Mouse (Mus musculus) CD4-positive, CD25-positive, alpha-beta regulatory T cell, adult 2 months (primary cell): ENCODE measurements at regions not wholly inside any gene's neighbourhood (a gene's known extent, or its start where the extent isn't known, plus 50 kb on each side); places are given as distances from the start of the nearest gene placed in this dataset.
"Not testable (repeated sequence)": the region's sequence is repeated elsewhere in the genome, so short reads cannot be mapped to it uniquely, and the experiment has no call there.

Experiments used
- DNase-seq: peaks from one replicate; pipeline ENCODE4 v3.0.0-alpha.2; 2012; ENCODE audit warnings: low read depth, low spot score

- peak; percentile 86 for DNase-seq
Observed at GRCm38 (mm10) chr4:101366905-101367679, 52.0 kb upstream of the Ak4 start.

DNA sequence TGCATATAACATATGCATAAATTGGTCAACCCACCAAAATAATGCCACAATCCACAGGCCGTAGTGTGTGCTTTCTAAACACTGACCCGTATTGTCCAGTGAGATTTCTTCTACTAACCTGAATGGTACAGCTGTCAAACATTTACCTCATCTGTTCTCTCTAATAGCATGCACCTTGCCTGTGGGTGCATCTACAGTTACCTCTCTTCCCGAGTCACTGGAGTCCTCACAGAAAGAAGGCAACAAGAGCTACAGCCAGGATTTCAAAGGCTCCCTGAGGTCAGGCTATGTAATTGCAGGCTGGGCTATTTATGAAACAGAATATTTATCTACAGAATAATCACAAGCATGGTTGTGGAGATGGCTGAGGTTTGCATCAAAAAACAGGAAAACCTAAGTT lies 53.8 kb upstream of the Ak4 start:
- DNase-seq, result no peak

- no peak for DNase-seq
Observed at GRCm38 (mm10) chr4:101364716-101365115, 54.4 kb upstream of the Ak4 start.

GRCm38 (mm10) chr4:101363231-101363630 lies 55.8 kb upstream of the Ak4 start:
- not testable (repeated sequence) for DNase-seq

DNA sequence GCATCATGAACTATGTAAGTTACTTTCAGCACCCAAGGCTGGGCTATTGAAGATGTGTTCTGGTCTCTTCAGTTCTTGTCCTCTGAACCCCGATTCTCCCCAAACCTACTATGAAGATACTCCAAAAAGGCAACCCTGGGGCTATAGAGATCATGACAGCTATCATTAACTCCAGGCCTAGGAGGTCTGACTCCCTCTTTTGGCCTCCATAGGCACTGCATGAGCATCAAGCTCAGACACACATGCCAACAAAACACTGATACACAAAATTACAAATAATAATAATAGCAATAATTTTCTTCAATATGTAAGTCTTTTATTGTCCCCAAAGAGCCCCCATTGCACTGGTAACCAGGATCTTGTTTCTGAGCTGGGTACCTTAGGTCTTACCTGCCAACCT lies 57.3 kb upstream of the Ak4 start:
- peak; percentile 51 for DNase-seq

DNA sequence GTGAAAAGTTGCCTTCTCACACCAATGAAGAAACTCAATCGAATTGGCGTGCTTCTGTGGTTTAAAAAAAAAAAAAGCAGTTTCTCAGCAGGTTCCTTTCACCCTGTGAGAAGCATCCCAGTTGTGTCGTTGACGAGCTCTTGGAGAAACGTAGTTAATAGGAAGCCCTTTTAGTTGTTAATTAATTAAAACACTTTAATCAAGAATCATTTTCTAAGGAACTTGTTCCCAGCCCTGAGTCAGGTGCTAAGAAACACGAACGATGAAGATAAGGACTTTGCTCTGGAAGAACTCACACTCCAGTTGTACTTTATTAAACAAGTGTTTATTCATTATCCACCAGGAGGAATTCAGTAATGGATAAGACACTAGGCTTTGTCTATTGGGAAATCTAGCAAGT lies 58.8 kb upstream of the Ak4 start:
- DNase-seq, result no peak

DNA sequence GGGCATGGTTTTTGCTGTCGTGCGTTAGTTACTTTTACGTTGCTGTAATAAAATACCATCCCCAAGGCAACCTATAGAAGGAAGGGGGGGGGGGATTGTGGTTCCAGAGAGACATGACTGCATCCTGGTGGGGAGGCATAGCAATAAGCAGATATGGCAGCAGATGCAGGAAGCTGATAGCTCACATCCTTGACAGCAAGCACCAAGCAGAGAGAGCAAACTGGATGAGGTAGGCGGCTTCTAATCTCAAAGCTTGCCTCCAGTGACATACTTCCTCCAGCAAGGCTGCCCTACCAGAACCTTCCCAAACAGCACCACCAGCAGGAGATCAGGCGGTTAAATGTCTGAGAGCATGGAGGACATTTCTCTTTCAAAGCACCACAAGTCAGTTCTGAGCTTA lies 60.0 kb upstream of the Ak4 start:
- DNase-seq, result peak; percentile 28

DNA sequence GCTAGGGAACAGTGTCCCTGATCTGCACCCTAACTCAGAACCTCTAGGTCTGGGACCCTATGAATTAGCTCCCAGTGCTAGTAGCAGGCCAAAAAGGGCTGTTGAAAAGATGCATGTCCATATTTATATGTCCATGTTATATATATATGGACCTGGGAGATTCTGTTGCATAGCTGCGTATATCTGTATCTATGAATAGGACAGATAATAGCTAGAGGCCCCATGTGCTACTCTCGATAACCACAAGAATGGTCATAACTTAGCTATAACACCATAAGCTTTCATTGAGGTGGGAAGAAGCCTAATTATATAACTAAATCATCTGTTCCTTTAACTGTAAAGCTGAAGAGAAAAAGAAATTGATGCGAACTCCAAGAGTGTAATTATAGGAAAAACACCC lies 60.6 kb upstream of the Ak4 start:
- DNase-seq, result no peak

GRCm38 (mm10) chr4:101357923-101358322 lies 61.2 kb upstream of the Ak4 start:
- no peak for DNase-seq

DNA sequence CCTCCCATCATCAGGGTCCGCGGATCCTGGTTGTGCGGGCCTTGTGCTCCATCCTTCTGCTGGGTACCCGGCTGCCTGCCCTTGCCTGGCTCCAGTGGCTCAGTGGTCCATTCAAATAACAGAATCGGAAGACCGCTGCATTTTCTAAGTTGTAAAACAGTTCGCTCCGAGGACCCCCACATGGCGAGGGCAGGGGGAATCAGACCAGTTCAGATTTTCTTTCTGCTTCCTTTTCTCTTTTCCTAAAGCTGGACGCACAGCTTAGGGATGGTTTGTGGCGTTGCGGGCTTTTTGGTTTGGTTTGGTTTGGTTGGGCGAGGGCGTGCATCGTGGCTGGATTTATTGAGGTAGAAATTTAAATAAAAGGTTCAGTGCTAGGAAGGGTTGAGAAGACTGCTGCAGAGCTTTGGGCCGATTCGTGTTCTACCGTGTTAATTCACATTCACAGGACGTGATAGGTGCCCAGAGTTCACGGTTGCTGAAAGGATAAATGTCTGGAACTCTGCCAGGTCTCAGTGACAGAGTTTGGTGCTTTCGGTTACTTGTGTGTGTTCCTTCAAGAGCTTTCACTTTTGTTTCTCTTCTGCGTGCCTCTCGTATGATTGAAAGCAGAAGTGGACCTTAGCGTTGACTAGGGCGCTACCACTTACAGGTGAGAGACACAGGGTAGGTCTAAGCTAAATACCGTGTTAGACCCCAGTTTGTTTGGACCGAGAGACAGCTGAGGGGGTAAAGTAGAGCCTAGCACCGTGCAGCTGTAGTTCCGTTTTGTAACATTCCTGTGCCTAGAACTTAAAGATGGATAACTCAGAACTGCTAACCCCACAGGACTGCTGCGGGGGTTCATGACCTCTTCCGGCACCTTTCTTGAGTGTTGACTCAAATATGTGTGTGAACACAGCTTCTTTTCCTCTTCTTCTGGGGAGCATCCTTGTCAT lies 61.9 kb upstream of the Ak4 start:
- peak; percentile 90 for DNase-seq

DNA sequence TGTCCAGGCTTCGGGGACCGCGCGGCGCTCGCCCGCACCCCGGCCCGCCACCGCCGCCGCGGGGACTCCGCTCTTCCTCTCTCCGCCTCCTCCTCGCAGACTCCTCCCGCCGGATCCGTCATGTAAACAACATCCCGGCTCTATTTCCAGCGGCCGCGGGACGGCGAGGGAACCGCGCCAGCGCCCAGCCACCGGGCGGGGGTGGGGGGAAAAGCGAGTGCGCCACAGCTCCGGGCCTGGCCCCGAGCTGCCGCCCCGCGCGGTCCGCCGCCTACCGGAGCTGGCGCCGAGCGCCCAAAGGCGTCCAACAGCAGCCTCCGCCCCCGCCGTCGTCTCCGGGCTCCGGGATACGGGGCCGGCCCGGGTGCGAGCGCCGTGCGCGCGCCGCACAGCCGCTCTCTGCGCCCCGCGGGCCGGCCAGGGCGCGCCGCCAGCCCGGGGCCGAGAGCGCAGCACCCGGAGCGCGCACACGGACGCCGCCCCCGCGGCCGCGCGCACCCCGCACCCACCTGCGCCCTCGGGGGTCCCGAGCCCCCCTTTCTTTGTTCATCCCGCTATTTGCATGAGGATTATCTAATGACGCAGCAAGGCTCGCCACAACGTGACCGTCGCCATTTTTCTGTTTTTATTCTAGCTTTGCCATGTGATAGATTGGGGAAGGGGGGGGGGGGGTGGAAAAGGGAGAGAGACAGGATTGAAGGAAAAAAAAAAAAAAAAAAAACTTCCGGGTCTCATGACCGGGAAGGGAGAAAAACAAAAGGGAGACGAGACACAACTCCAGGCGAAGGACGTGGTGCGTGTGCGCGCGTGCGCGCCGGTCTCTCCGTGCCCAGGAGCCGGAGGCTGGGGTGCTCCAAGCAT lies 62.8 kb upstream of the Ak4 start:
- DNase-seq, result peak; percentile 75

- peak; percentile 32 for DNase-seq
Observed at GRCm38 (mm10) chr4:101355431-101356092, 63.5 kb upstream of the Ak4 start.

GRCm38 (mm10) chr4:101354951-101355350 lies 64.1 kb upstream of the Ak4 start:
- DNase-seq, result no peak

- peak; percentile 5 for DNase-seq
Observed at GRCm38 (mm10) chr4:101354086-101354855, 64.8 kb upstream of the Ak4 start.

DNA sequence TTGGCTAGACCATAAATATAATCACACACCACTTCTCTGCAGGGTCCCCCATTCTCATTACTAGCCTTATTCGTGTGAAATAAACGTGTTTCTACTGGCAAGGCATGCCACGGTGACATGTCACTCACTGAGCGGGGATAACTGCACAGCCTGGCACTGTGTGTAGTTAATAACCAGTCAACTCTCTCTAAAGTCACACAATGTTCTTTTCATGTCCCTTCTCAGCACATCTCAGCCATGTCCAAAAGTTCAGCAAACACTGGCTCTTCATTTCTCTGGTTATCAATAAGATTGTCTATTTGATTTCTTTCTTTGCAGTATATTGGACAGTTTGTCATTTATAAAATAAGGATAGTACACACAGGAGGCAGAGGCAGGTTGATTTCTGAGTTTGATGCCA lies 66.9 kb upstream of the Ak4 start:
- no peak for DNase-seq

DNA sequence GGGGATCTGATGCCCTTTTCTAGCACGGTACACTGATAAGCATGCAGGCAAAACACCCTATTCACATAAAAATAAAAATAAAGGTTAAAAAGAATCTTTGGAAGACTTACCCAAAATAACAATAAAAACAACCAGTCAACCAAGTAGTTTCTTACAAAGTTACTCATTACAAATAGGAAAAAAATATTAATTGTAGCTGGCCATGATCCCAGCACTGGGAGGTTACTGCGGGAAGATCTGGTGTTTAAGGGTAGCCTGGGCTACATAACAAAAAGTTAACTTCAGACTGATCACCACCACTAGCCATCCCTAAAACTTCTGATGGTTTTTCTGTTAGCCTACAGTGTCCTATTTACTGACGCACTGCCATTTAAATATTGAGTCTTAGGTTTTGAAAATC lies 67.4 kb upstream of the Ak4 start:
- no peak for DNase-seq

DNA sequence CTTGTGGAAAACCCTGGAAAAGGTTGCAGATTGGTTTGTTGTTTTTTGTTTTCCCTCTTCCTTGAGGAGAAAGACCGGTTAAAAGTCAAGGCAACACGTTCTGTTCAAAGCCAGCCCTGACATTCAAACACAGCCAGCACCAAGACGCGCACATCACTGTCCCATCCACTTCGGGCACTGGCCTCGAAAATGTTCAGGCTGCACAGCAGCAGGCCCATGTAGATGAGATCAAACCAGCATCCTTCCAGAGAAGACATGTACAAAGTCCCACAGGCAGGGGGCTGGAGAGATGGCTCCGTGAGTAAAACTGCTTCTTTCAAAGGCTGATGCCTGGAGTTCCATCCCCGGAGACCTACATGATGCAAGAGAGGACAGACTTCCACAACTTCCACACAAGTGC lies 68.4 kb upstream of the Ak4 start:
- DNase-seq, result no peak

- no peak for DNase-seq
Observed at GRCm38 (mm10) chr4:101350222-101350621, 68.9 kb upstream of the Ak4 start.

- DNase-seq, result peak; percentile 88
Observed at GRCm38 (mm10) chr4:101349413-101349812, 69.7 kb upstream of the Ak4 start.

DNA sequence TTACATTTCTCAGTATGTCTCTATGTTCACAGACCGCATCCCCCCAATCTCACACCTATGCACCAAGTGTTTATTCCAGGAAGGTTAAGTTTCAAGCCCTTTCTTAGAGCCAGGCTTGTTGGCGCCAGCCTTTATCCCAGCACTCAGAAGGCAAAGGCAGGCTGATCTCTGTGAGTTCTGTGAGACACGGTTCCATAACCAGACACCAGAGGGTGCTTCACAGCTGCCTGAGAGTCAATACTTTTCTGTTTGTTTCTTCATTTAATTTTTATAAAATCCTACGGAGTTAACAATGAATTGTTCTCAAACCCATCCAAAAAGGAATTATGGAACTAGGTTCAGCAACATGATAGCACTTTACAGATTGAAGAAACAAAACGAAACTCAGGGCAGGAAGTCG lies 71.8 kb upstream of the Ak4 start:
- DNase-seq, result no peak
